Mouse (Mus musculus): Measurements from ENCODE around the gene Tent2.
"Not testable (repeated sequence)": the region's sequence is repeated elsewhere in the genome, so short reads cannot be mapped to it uniquely, and the experiment has no call there.

Tent2 gene

DNA sequence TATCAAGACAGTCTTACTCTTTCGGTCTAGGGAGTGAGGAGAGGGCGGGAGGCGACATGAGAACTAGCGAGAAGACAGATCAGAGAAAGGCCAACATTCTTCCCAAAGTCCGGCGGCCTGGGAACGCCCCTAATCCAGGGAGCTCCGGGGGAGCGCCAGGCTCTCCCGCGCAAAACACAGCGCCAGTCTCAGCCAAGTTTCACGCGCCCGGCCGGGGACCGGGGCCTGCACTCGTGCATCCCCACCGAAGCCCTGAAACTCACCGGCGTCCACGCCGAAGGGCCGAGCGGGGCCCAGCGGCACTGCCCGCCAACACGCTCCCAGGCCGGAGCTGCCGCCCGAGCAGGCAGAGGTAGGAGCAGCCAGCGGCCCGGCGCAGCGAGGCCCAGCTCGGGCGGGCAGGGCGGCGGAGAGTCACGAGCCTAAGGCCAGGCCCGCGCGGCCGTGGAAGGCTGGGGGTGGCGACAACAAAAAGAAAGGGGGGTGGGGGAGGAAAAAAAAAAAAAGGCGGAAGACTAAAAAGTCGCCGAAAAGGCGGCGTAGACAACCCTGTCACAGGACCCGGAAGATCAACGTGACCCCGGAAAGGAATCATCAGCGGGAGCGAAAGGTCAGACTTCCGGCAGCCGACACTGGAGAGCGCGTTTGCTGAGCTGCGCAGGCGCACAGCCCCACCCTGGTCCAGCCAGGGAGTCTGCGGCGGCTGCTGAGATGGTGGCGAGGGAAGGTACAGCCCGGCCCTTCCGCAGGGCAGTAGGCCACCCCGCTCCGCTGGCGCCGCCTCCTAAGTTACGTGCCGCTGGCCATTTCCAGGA, at the start of gene Tent2:
TSS of gene Tent2 (minus strand) at position 555 of the 815 bp plus-strand sequence.
- in situ Hi-C loops (cut with MboI; ENCODE audit: low sequenced_read_pairs), result no loop called here

DNA sequence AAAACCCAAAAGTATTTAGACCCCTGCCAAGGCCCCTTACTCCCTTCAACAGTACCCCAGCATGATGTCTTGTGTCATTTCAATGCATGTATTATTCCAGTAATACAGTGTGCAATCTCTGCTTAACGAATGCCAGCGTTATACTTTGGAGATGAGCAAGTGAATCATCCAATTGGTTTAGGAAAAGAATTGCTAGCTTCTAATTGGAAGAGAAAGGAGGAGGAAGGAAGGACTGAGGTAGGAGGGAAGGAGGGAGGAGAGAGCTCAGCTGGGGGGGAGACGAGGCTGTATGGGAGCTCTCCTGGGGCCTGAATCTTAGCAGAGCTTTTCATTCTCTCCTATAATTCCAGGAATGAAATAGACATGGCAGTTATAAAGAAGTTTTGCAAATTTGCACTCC, 49.0 kb upstream of the Tent2 start:
- in situ Hi-C loops (cut with MboI; ENCODE audit: low sequenced_read_pairs), result loop anchor here (10.0 to 25.0 kb wide), 2 partner anchors 256 to 479 kb away; no protein-coding TSS in a partner anchor

DNA sequence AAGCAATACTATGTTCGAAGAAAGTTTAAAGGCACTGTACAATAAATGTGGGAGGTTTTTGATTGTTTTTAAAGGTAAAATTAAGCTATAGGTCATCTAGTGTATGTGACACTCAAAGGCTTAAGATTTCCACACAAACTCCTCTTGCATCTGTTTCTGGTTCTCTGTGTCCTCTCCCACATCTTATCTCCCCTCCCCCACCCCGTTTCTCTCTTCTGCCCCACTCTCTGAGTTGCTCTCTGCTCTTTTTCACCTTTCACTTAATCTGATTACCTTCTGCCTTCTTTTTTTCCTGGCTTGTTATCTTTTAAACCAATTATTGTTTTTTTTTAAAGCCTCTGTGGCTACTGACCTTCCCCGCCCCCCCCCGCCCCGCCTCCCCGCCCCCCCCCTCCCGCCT, 47.4 kb upstream of the Tent2 start:
- in situ Hi-C loops (cut with MboI; ENCODE audit: low sequenced_read_pairs), result loop anchor here (25.0 kb wide), 1 partner anchor 477 kb away; no protein-coding TSS in a partner anchor

DNA sequence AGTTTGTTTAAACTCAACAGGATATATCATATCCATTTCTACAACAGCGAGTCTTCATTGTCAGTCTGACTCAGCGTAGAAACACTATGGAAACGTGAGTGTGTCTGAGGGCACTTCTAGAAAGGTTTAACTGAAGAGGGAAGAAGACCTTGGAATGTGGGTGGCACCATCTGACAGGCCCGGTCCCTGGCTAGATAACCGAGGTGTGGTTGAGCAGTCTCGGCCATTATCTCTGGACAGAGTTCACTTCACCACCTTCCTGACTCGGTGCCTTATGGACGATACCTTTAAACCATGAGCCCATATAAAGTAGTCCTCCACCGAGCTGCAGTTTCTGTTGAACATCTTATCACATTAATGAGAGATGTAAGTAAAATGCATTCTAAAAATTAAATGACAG, 46.9 kb upstream of the Tent2 start:
- in situ Hi-C loops (cut with MboI; ENCODE audit: low sequenced_read_pairs), result loop anchor here (25.0 kb wide), 1 partner anchor 477 kb away; no protein-coding TSS in a partner anchor

DNA sequence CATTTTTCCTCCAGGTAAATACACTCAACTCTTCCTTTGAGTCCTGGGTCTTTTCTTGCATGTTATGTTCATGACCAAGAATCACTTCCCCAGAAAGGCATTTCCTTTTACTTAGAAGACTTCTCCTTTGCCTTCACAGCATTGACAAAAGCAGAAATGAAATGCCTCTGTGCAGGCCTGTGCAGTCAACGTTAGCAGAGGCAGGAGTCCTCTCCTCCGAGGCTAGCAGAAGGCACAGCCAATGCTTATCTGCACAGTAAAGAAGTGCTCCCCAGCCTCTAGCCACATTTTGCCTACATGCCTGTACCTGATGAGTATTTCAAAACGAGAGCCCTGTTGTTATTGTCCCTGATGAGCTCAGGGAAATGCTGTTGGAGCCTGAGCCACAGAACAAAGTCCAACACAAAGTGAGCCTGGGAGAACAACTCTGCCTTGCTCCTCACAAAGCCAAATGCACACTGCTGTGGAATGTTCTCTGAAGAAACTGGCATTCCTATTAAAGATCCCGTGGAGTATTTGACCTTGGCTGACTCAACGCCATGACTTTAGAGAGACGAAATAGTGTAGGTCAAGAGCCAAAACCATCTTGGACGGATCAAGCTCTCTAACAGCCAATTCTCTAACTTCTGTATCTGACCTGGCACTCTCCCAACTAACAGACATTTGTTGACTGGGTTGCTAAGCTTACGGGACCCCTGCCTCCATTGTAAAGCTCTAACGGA, 45.7 kb upstream of the Tent2 start:
- in situ Hi-C loops (cut with MboI; ENCODE audit: low sequenced_read_pairs), result loop anchor here (25.0 kb wide), 1 partner anchor 476 kb away; no protein-coding TSS in a partner anchor

DNA sequence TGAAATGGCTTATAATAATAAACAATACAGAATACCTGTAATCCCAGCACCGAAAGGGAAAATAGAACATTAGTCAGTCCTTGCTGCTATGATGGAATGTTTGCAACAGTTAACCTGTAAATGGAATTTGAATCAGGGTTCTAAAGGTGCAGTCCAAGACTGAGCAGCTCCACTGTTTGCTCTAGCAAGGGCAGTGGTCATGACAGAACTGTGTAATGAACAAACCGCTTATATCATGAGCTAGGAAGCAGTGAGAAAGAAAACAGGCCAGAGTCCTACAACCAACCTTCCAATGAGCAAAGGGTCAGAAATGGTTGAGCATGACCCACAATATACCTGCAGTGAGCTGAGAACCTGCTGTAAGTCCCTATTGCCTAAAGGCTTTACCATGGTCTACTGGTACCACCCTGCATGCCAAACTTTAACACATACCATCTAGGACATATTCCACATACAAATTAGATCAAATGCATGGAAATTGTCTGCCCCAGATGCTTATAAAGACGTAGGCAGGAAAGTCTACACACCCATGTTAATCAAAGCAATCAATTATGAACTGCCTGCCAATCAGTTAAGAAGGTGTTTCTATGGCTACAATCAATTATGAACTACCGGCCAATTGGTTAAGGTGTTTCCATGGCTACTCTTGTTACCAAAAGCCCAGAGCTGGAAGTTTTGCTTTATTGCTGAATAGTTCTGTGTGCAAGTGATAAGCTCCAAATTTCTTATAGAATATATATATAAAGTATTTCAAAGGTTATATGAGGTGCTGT, 42.3 kb upstream of the Tent2 start:
- in situ Hi-C loops (cut with MboI; ENCODE audit: low sequenced_read_pairs), result loop anchor here (25.0 kb wide), 1 partner anchor 472 kb away; no protein-coding TSS in a partner anchor

DNA sequence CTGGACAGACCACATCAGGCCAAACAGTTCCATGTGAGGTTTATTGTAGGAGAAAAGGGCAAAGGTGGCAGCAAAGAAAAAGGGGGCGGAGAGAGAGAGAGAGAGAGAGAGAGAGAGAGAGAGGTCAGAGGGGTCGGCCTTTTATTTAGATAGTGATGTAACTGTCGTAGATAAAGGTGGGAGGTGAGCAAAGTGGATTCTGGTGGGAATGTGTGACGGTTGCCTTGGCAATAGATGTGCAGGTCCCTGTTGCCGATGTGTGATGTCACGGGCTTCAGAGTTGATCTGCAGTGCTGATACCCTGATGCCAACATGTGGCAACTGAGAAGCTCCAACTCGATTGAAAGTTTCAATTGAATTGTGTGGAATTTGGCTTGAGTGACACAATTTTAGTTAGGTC, 40.1 kb upstream of the Tent2 start:
- in situ Hi-C loops (cut with MboI; ENCODE audit: low sequenced_read_pairs), result loop anchor here (25.0 kb wide), 1 partner anchor 470 kb away; no protein-coding TSS in a partner anchor

DNA sequence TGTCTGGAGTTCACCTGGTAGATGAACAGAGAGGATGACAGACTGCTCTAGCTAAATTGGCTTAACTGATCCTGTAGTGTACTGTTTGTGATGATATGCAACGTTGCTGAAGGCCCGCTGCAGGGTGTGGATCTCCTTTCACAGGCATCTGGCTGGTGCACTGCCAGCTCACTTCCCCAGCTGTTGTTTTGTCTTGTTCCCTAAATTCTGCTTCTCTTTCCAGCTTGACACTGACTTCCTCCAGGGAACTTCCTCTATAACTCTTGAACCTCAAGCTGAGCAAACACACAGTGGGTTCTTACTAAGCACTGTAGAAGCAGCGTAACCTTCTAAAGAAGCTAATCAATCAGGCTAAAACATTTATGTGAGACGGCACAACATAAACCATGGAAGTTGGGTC, 38.8 kb upstream of the Tent2 start:
- in situ Hi-C loops (cut with MboI; ENCODE audit: low sequenced_read_pairs), result loop anchor here (25.0 kb wide), 1 partner anchor 469 kb away; no protein-coding TSS in a partner anchor

DNA sequence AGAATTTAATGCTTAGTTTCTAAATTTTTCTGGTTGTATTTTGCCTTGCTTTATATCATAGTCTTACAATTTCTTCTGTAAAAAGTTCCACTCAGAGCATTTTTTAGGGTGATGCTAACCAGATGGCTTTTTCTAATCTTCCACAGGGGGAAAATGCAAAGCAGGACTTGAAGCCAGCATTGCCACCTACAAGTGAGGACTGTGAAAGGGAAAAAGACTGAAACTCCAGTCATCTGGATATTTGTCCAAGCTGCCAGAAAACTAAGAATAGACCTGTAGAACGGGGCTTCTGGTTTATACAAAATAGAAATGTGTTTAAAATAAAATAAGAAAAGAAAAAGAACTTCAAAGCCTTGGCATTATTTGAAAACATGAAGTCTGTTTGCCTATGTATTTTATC, 19.6 kb upstream of the Tent2 start:
- in situ Hi-C loops (cut with MboI; ENCODE audit: low sequenced_read_pairs), result no loop called here

DNA sequence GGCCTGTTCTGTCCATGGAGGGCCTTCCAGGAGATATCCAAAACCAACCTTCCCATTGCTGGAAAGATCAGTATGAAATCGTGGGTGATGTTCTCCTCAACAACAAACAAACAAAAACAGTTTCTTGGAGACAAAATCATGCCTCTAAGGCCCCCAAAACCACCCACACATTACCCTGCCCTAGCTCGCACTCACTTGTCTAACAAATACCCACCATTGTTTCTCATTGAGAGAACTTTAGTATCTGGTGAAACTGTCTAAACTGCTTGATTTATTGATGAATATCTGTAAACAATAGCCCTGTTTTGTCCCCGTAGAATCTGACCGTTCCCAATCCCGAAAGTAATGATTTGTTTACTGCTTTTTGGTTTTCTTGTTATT, 451 bp upstream of the Tent2 start:
- in situ Hi-C loops (cut with MboI; ENCODE audit: low sequenced_read_pairs), result no loop called here

DNA sequence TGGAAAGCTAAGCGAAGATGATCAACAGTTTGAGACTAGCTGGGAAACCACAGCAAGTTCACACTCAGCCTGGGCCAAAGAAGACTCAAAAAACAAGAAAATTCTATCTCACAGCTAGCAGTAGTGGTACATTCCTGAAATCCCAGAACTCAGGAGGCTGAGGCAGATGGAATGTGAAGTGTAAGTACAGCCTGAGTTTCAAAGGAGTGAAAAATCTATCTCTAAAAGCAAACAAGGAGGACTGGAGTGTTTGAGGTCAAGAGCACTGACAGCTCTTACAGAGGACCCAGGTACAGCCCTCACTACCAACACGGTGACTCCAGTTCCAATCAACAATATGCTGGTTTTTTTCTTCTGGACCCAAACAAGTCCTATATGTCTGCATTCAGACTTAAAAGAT, 2.8 kb downstream of the Tent2 start:
- in situ Hi-C loops (cut with MboI; ENCODE audit: low sequenced_read_pairs), result no loop called here

DNA sequence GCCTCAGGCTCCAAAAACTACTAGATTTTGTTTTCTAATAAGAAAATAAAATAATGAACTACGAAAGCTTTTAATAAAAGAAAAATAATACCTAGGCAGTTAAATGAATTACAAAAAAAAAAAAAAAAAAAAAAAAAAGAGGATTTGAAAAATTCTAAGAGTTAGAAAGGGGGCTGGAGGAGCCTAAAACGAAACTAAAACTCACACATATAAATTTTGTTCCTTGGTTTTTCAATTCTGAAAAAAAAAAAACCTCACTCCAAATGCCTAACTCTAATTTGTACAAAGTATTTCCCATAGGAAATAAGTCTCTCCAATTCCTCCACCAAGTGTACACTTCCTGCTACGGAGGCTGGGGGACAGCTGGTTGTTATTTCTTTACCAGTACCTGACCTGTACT, 3.4 kb downstream of the Tent2 start:
- in situ Hi-C loops (cut with MboI; ENCODE audit: low sequenced_read_pairs), result no loop called here

DNA sequence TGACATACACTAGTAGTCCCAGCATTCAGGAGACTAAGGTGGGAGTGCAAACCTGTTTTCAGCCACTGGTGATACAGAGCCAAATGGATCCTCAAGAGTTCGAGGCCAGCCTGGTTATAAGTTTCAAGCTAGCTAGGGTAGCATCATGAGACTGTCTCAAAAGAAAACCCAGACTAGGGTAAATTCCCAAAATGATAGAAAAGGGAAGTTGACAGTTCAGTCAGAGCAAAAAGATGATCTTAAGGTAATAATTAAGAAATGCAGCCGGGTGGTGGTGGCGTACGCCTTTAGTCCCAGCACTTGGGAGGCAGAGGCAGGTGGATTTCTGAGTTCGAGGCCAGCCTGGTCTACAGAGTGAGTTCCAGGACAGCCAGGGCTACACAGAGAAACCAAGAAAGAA, 4.4 kb downstream of the Tent2 start:
- in situ Hi-C loops (cut with MboI; ENCODE audit: low sequenced_read_pairs), result not testable (repeated sequence)

DNA sequence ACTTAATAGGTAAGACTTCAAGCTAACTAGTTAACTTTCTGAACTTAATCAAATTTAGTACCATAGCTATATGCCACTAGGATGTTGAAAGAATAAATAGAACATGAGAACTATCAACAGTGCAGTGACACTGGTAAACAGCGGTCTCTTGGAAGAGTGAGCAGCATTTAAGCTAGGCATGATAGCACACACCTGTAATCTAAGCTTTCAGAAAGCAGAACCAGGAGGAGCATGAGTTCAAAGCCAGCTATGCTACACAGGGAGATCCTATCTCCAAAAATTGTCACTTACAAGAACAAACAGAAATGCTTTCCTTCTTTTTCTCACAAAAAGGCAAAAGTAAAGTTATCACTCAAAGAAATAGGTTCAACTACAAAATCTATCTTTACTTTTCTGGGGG, 11.8 kb downstream of the Tent2 start:
- in situ Hi-C loops (cut with MboI; ENCODE audit: low sequenced_read_pairs), result no loop called here

DNA sequence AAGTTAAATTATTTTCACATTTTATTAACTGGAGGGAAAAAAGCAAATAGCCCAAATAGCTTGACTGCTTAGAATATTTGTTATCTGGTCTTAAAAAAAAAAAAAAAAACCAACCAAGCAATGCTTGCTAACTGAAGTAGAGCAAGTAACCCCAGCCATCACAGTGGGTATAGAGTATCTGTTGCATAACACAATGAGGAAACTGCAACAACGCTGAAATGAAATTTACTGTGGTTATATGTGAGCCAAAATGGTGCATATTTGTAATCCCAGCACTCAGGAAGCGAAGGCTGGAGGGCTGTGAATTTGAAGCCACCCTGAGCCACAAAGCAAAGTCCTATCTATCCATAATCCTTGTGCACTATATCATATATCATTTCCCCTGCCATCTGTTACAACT, 12.7 kb downstream of the Tent2 start:
- in situ Hi-C loops (cut with MboI; ENCODE audit: low sequenced_read_pairs), result no loop called here

DNA sequence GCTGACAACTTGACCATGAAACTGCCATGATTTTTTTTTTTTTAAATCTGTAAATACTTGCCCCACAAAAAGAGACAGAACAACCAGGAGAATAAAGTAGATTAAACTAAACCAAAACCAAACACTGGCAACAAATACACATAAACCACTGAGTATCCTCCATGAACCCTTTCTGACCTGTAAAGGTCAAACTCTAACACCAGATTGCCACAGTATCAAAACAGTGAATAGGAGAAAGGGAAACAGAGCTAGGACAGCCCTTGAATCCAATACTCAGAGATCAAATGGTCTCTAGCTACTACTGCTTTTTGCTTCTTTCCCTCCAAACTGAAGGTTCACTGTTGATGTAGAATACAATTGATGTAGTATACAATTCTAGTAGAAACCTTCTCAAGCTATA, 14.6 kb downstream of the Tent2 start:
- in situ Hi-C loops (cut with MboI; ENCODE audit: low sequenced_read_pairs), result no loop called here

DNA sequence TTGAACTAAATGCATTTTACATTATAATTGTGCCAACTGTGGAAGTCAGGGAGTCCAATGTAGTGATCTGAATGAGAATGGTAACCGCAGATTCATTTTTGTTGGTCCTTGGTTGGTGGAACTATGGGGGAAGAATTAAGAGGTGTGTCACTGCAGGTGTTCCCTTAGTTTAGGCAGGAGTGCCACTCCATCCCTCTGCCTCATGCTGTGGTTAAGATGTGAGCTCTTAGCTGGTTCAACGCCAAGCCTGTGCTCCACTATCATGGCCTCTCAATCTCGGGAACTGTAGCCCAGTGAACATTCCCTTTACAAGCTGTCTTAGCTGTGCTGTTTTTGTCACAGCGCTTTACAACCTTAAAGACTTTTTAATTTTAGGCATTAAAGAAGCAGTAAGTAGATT, 28.9 kb downstream of the Tent2 start:
- in situ Hi-C loops (cut with MboI; ENCODE audit: low sequenced_read_pairs), result no loop called here

DNA sequence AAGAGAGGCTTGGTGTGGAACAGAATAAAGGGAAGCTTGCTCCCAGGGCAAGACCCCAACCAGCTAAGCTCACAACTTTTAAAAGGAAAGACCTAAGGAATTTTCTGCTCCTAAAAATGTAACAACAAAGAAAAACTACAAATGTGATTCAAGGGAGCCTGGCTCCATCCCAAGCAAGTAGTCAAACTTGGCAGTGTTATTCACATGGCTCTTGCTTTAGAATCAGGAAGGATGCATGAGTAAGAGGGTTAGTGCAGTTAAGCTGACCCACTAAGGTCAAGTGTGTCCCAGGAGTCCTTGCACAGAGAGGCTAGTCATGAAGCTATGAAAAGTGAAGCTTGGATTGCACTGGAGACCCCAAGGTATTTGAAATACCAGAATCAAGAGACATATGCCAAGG, 29.7 kb downstream of the Tent2 start:
- in situ Hi-C loops (cut with MboI; ENCODE audit: low sequenced_read_pairs), result no loop called here

DNA sequence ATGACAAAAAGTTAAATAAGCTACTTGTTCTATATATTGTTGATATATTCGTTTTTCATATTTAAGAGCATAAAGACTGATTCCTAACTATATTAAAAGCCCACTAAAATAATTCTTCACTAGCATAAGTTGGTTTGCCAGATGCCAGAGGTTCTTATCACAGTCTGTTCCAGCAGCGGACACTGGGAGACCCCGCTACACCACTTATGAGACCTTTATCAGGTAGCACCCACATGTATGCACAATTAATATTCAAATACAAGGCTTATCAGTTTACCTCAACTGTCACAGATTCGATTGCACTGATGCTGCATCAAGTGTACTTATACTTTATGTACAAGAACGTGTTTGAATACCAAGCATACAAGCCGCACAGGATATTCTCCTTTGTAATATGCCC, 33.9 kb downstream of the Tent2 start:
- in situ Hi-C loops (cut with MboI; ENCODE audit: low sequenced_read_pairs), result no loop called here

DNA sequence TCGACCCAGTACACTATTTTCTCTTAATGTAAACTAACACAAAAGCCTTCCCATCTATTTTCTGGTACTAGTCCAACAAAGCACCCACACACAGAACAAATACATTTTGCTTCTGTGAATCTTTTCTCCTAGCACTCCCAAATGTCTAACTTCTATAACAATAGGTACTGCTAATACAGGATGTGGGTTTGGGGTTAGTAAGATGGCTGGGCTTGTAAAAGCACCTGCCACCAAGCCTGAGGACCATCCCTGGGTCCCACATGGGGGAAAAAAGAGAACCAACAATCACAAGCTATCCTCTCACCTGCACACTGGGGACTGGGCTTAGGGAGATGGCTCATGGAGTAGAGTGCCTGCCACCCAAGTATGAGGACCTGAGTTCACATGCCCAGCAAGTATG, 38.9 kb downstream of the Tent2 start:
- in situ Hi-C loops (cut with MboI; ENCODE audit: low sequenced_read_pairs), result no loop called here

Data from CH12F3 (cell line).